Mouse (Mus musculus): Measurements from ENCODE around the gene Olfr403. TPM values are rescaled to one million over a fixed set of nuclear protein-coding genes. Genes with fewer than 3 reads are reported as not detected.

Olfr403 gene
- polyA plus RNA-seq, 1 experiment from 2014 or later, result not detected

Other genes starting within 250 kb of the Olfr403 start
- gene Olfr23, start 249.6 kb upstream of the Olfr403 start, polyA plus RNA-seq (2014; fragmentation: Nextera tagmentation; extraction: Ambion mirVana), result not detected in 2 replicates
- gene Olfr397, start 225.4 kb upstream of the Olfr403 start, polyA plus RNA-seq (2014; fragmentation: Nextera tagmentation; extraction: Ambion mirVana), result not detected in 2 replicates
- not detected in 2 replicates for gene Olfr398, start 195.8 kb upstream of the Olfr403 start, polyA plus RNA-seq (2014; fragmentation: Nextera tagmentation; extraction: Ambion mirVana)
- not detected in 2 replicates for gene Olfr139, start 129.7 kb upstream of the Olfr403 start, polyA plus RNA-seq (2014; fragmentation: Nextera tagmentation; extraction: Ambion mirVana)
- gene Olfr399, start 129.6 kb upstream of the Olfr403 start, polyA plus RNA-seq (2014; fragmentation: Nextera tagmentation; extraction: Ambion mirVana), result 0.22 and 0.28 TPM in 2 replicates
- not detected in 2 replicates for gene Zfp616, start 116.3 kb upstream of the Olfr403 start, polyA plus RNA-seq (2014; fragmentation: Nextera tagmentation; extraction: Ambion mirVana)
- gene Olfr401, start 72.5 kb upstream of the Olfr403 start, polyA plus RNA-seq (2014; fragmentation: Nextera tagmentation; extraction: Ambion mirVana), result not detected in 2 replicates
- not detected in 2 replicates for gene Olfr402, start 32.7 kb upstream of the Olfr403 start, polyA plus RNA-seq (2014; fragmentation: Nextera tagmentation; extraction: Ambion mirVana)
- gene Olfr43, start 25.1 kb downstream of the Olfr403 start, polyA plus RNA-seq (2014; fragmentation: Nextera tagmentation; extraction: Ambion mirVana), result 0.10 TPM in 1 of 2 replicates, not detected in the other
- gene Olfr406, start 73.6 kb downstream of the Olfr403 start, polyA plus RNA-seq (2014; fragmentation: Nextera tagmentation; extraction: Ambion mirVana), result not detected in 2 replicates
- not detected in 2 replicates for gene Olfr59, start 97.5 kb downstream of the Olfr403 start, polyA plus RNA-seq (2014; fragmentation: Nextera tagmentation; extraction: Ambion mirVana)
- gene Olfr410, start 151.8 kb downstream of the Olfr403 start, polyA plus RNA-seq (2014; fragmentation: Nextera tagmentation; extraction: Ambion mirVana), result 0.03 and 0.05 TPM in 2 replicates
- gene Olfr411, start 166.4 kb downstream of the Olfr403 start, polyA plus RNA-seq (2014; fragmentation: Nextera tagmentation; extraction: Ambion mirVana), result 0.20 TPM in 1 of 2 replicates, not detected in the other
- not detected in 2 replicates for gene Olfr412, start 175.8 kb downstream of the Olfr403 start, polyA plus RNA-seq (2014; fragmentation: Nextera tagmentation; extraction: Ambion mirVana)